Mouse (Mus musculus) embryonic facial prominence, embryonic 14.5 days (tissue): ENCODE measurements at regions not wholly inside any gene's neighbourhood (a gene's known extent, or its start where the extent isn't known, plus 50 kb on each side); places are given as distances from the start of the nearest gene placed in this dataset.
"Not testable (repeated sequence)": the region's sequence is repeated elsewhere in the genome, so short reads cannot be mapped to it uniquely, and the experiment has no call there.

Experiments
- ATAC-seq: fragments of 200-750 bp; cut with Nextera tagmentation; 2 replicates; pipeline ENCODE4 v1.8.0; 2017; ENCODE audit warnings: low read depth, moderate number of reproducible peaks, moderate TSS enrichment
- DNase-seq: peaks from one replicate; pipeline ENCODE4 v3.0.0-alpha.2; 2015; ENCODE audit warnings: low spot score
- H3K27ac ChIP-seq: fragments of 300-500 bp; sonication (generic); replicated peaks from 2 replicates; pipeline ENCODE4 v1.5.1; 2014; ENCODE audit warnings: low read depth, mild to moderate bottlenecking, low read length, moderate library complexity
- H3K27me3 ChIP-seq: fragments of 300-500 bp; sonication (generic); replicated peaks from 2 replicates; pipeline ENCODE4 v1.6.1; 2014; ENCODE audit warnings: low read length; ENCODE audit not compliant: control insufficient read depth, insufficient read depth
- H3K36me3 ChIP-seq: fragments of 300-500 bp; sonication (generic); 2 replicates; pipeline ENCODE4 v1.6.1; 2014; ENCODE audit warnings: low read length, mixed read lengths; ENCODE audit not compliant: control insufficient read depth, insufficient read depth
- H3K4me1 ChIP-seq: fragments of 300-500 bp; sonication (generic); 2 replicates; pipeline ENCODE4 v1.6.1; 2014; ENCODE audit warnings: antibody characterized with exemption, low read length; ENCODE audit not compliant: control insufficient read depth, insufficient read depth
- H3K4me2 ChIP-seq: fragments of 300-500 bp; sonication (generic); 2 replicates; pipeline ENCODE4 v1.6.1; 2014; ENCODE audit warnings: low read depth, mild to moderate bottlenecking, low read length, moderate library complexity, mixed read lengths
- H3K4me3 ChIP-seq: fragments of 300-500 bp; sonication (generic); 2 replicates; pipeline ENCODE4 v1.5.1; 2014; ENCODE audit warnings: low read depth, mild to moderate bottlenecking, low read length
- H3K9ac ChIP-seq: fragments of 300-500 bp; sonication (generic); 2 replicates; pipeline ENCODE4 v1.6.1; 2014; ENCODE audit warnings: low read depth, mild to moderate bottlenecking, low read length, moderate library complexity, mixed read lengths
- H3K9me3 ChIP-seq: fragments of 300-500 bp; sonication (generic); 2 replicates; pipeline ENCODE4 v1.6.1; 2016; ENCODE audit warnings: low read length; ENCODE audit not compliant: control insufficient read depth
- WGBS: fragments of 180-500 bp; shearing (Covaris S2); extraction: QIAGEN DNeasy Blood & Tissue Kit; methylation state at CpG from one replicate; pipeline ENCODE4 v1.1.7; 2014; 5-methylcytosine and 5-hydroxymethylcytosine counted together

GRCm38 (mm10) chr4:67141896-67142295, 314.5 kb downstream of the Tlr4 start:
- Histone ChIP-seq H3K9me3 (no peaks in the 10 kb centered on the region), H3K9ac (no peak overlapping the region), H3K4me3 (no peak overlapping the region), H3K27ac (no peak overlapping the region), H3K36me3 (no peaks in the 10 kb centered on the region), H3K4me2 (no peak overlapping the region), H3K4me1 (no peaks in the 10 kb centered on the region), H3K27me3 (no peaks in the 10 kb centered on the region)
- ATAC-seq (no peak), DNase-seq (no peak)
- 89% methylated on average over 2 of the region's 2 CpGs for WGBS

GRCm38 (mm10) chr4:67148521-67148920, 321.1 kb downstream of the Tlr4 start:
- Histone ChIP-seq H3K4me2 (no peak overlapping the region), H3K9me3 (no peaks in the 10 kb centered on the region), H3K27me3 (no peaks in the 10 kb centered on the region), H3K27ac (no peak overlapping the region), H3K4me3 (no peak overlapping the region), H3K4me1 (no peaks in the 10 kb centered on the region), H3K9ac (no peak overlapping the region), H3K36me3 (no peaks in the 10 kb centered on the region)
- 44% methylated on average over 2 of the region's 2 CpGs for WGBS
- DNase-seq (no peak), ATAC-seq (no peak)

DNA sequence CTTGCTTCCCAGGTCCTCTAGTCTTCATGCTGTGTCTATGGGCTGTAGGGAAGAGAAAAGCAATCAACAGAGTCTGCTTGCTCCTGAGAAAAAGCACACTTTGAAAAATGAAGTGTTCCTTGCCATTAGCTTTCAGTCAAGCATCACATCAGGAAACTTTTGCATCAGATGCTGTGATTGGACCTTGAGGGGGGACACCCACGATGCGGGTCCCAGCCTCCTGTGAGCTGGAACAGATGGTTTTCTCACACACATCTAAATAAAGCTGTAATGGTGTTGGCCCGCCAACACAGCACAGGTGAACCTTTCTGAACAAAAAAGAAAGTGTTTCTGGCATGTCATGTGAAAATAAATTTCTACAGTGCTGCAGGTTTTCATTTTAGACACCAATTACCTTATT, 335.3 kb downstream of the Tlr4 start:
- H3K4me2 ChIP-seq = no peak overlapping the region
- ATAC-seq (no peak), DNase-seq (no peak)
- H3K9ac ChIP-seq = no peak overlapping the region
- no peaks in the 10 kb centered on the region for H3K36me3 ChIP-seq
- no peaks in the 10 kb centered on the region for H3K4me1 ChIP-seq
- no peak overlapping the region for H3K27ac ChIP-seq
- no peaks in the 10 kb centered on the region for H3K27me3 ChIP-seq
- H3K9me3 ChIP-seq = no peaks in the 10 kb centered on the region
- no peak overlapping the region for H3K4me3 ChIP-seq
- 82% methylated on average over 3 of the region's 3 CpGs for WGBS

DNA sequence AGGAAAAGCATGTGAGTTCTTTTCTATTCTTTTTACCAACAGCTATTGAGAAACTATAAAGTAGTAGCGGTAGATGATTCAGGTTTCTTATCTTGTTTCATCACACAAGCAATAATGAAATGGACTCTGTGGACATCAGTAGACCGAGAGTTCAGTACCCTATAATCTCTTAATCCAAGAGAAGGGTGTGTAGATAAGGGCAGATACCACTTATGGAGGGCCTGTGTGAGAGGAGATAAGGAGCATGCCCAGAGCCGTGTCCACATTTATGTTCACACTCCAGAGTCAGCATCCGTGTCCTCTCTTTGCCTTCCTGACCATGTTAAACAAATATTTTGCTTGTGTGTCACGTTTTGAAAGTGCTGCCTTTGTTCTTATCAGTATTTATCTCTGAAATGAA, 340.3 kb downstream of the Tlr4 start:
- Histone ChIP-seq H3K9me3 (no peaks in the 10 kb centered on the region), H3K4me3 (no peak overlapping the region), H3K27ac (no peak overlapping the region), H3K27me3 (no peaks in the 10 kb centered on the region), H3K4me2 (no peak overlapping the region), H3K9ac (no peak overlapping the region), H3K4me1 (no peaks in the 10 kb centered on the region), H3K36me3 (no peaks in the 10 kb centered on the region)
- WGBS = 66% methylated on average over 5 of the region's 5 CpGs
- no peak for DNase-seq
- ATAC-seq = no peak

- Histone ChIP-seq H3K9ac (no peak overlapping the region), H3K36me3 (no peaks in the 10 kb centered on the region), H3K9me3 (no peaks in the 10 kb centered on the region), H3K4me2 (no peak overlapping the region), H3K27me3 (no peaks in the 10 kb centered on the region), H3K4me1 (no peaks in the 10 kb centered on the region), H3K4me3 (no peak overlapping the region), H3K27ac (no peak overlapping the region)
- 68% methylated on average over 2 of the region's 2 CpGs for WGBS
- DNase-seq = peak; percentile 20
- ATAC-seq = no peak
Observed at GRCm38 (mm10) chr4:67187725-67188510, 360.5 kb downstream of the Tlr4 start.

DNA sequence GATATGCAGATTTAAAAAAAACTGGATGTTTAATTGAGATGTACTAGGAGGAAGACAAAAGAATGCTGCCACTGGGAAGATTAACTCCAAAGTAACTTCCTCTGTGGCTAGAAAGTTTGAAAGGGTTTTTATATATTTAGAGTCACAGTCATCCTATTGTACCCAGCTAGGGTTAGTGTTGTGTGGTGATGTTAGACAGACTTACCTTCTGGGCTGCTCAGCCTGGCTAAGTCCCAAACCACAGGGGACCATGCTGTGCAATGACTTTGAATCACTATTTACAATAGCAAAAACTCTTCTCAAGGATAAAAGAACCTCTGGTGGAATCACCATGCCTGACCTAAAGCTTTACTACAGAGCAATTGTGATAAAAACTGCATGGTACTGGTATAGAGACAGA, 363.2 kb downstream of the Tlr4 start:
- no peak overlapping the region for H3K4me2 ChIP-seq
- no peak overlapping the region for H3K4me3 ChIP-seq
- no peak overlapping the region for H3K9ac ChIP-seq
- H3K36me3 ChIP-seq = no peaks in the 10 kb centered on the region
- DNase-seq = no peak
- no peaks in the 10 kb centered on the region for H3K27me3 ChIP-seq
- no peaks in the 10 kb centered on the region for H3K9me3 ChIP-seq
- no peaks in the 10 kb centered on the region for H3K4me1 ChIP-seq
- ATAC-seq = no peak
- H3K27ac ChIP-seq = no peak overlapping the region

- Histone ChIP-seq H3K4me2 (no peak overlapping the region), H3K36me3 (no peaks in the 10 kb centered on the region), H3K27ac (no peak overlapping the region), H3K9me3 (no peaks in the 10 kb centered on the region), H3K4me3 (no peak overlapping the region), H3K9ac (no peak overlapping the region), H3K4me1 (no peaks in the 10 kb centered on the region), H3K27me3 (no peaks in the 10 kb centered on the region)
- 49% methylated on average over 4 of the region's 4 CpGs for WGBS
- ATAC-seq = no peak
- no peak for DNase-seq
Observed at GRCm38 (mm10) chr4:67194425-67194824, 367.0 kb downstream of the Tlr4 start.

GRCm38 (mm10) chr4:67196907-67197306, 369.5 kb downstream of the Tlr4 start:
- Histone ChIP-seq H3K4me1 (no peaks in the 10 kb centered on the region), H3K36me3 (no peaks in the 10 kb centered on the region), H3K27me3 (no peaks in the 10 kb centered on the region), H3K4me2 (no peak overlapping the region), H3K9ac (no peak overlapping the region), H3K4me3 (no peak overlapping the region), H3K9me3 (no peaks in the 10 kb centered on the region), H3K27ac (no peak overlapping the region)
- DNase-seq = no peak
- WGBS = 69% methylated on average over 5 of the region's 5 CpGs
- no peak for ATAC-seq

DNA sequence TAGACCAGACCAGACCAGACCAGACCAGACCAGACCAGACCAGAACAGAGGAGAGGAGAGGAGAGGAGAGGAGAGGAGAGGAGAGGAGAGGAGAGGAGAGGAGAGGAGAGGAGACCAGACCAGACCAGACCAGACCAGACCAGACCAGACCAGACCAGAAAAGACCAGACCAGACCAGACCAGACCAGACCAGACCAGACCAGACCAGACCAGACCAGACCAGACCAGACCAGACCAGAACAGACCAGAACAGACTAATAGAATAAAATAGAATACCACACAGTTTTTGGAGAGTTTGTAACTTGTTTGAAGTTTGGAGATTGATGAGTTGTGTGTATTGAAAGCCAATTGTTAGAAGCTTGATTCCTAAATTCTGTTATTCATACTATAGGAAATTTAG, 381.0 kb downstream of the Tlr4 start:
- not testable (repeated sequence) for H3K36me3 ChIP-seq, H3K9ac ChIP-seq, H3K4me3 ChIP-seq, ATAC-seq, H3K27ac ChIP-seq, H3K9me3 ChIP-seq, H3K4me1 ChIP-seq, H3K4me2 ChIP-seq, DNase-seq, H3K27me3 ChIP-seq
